Mouse (Mus musculus): ENCODE measurements around the gene Phactr3.

DNA sequence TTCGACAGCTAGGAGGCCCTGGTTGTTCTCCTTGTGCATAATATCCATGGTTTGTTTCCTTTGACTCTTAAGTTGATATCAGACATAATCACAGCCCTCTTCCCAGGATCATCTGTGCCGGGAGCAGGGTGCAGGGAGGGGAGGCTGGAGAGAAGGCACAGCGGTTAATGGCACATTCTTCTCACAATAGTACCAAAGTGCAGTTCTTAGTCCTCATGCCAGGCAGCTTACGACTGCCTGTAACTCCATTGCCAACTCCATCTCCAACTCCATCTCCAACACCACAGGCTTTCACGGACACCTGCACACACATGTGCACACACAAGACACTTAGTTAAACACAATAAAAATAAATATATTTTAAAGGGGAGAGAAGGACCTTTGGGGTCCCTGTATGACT is 11.8 kb downstream of the Phactr3 start:
- TF ChIP-seq CTCF (IDR thresholded peaks at IDR 0.05) (no peak), EP300 (IDR thresholded peaks at IDR 0.05) (no peak)
